Mouse (Mus musculus) limb, embryonic 12.5 days (tissue): ENCODE data around the gene Map2k6. TPM values are rescaled to one million over a fixed set of nuclear protein-coding genes. Genes with fewer than 3 reads are reported as not detected.

Source experiments
- ATAC-seq: fragments of 200-750 bp; cut with Nextera tagmentation; 2 replicates; pipeline ENCODE4 v1.8.0; 2017; ENCODE audit warnings: low read depth, moderate TSS enrichment; ENCODE audit not compliant: insufficient number of reproducible peaks, insufficient read depth, low FRiP score, low TSS enrichment
- H3K27ac ChIP-seq: fragments of 300-500 bp; sonication (generic); 2 replicates; pipeline ENCODE4 v1.5.1; 2016; ENCODE audit warnings: mild to moderate bottlenecking, moderate library complexity
- H3K27me3 ChIP-seq: fragments of 300-500 bp; sonication (generic); 2 replicates; pipeline ENCODE4 v1.6.1; 2016; ENCODE audit warnings: mild to moderate bottlenecking, moderate library complexity
- H3K36me3 ChIP-seq: fragments of 300-500 bp; sonication (generic); 2 replicates; pipeline ENCODE4 v1.6.1; 2016; ENCODE audit warnings: mild to moderate bottlenecking, moderate library complexity
- H3K4me1 ChIP-seq: fragments of 300-500 bp; sonication (generic); replicated peaks from 2 replicates; pipeline ENCODE4 v1.6.1; 2016
- H3K4me2 ChIP-seq: fragments of 300-500 bp; sonication (generic); 2 replicates; pipeline ENCODE4 v1.6.1; 2016; ENCODE audit warnings: mild to moderate bottlenecking, moderate library complexity
- H3K4me3 ChIP-seq: fragments of 300-500 bp; sonication (generic); replicated peaks from 2 replicates; pipeline ENCODE4 v1.5.1; 2016; ENCODE audit warnings: mild to moderate bottlenecking
- H3K9ac ChIP-seq: fragments of 300-500 bp; sonication (generic); replicated peaks from 2 replicates; pipeline ENCODE4 v1.6.1; 2016; ENCODE audit warnings: mild to moderate bottlenecking, moderate library complexity
- H3K9me3 ChIP-seq: fragments of 300-500 bp; sonication (generic); 2 replicates; pipeline ENCODE4 v1.6.1; 2016; ENCODE audit warnings: mild to moderate bottlenecking, moderate library complexity
- WGBS: fragments of 180-500 bp; shearing (Covaris S2); methylation state at CpG from one replicate; pipeline ENCODE4 v1.1.7; 2016; 5-methylcytosine and 5-hydroxymethylcytosine counted together
- polyA plus RNA-seq: library from polyadenylated mRNA; unstranded; fragments of >200 nt; fragmentation: Nextera tagmentation; extraction: Ambion mirVana; gene quantifications from 2 replicates; pipeline ENCODE4 v1.2.1, GENCODE M21; 2016

Gene Map2k6
- polyA plus RNA-seq, 1 experiment from 2014 or later, result 49.2 TPM

DNA sequence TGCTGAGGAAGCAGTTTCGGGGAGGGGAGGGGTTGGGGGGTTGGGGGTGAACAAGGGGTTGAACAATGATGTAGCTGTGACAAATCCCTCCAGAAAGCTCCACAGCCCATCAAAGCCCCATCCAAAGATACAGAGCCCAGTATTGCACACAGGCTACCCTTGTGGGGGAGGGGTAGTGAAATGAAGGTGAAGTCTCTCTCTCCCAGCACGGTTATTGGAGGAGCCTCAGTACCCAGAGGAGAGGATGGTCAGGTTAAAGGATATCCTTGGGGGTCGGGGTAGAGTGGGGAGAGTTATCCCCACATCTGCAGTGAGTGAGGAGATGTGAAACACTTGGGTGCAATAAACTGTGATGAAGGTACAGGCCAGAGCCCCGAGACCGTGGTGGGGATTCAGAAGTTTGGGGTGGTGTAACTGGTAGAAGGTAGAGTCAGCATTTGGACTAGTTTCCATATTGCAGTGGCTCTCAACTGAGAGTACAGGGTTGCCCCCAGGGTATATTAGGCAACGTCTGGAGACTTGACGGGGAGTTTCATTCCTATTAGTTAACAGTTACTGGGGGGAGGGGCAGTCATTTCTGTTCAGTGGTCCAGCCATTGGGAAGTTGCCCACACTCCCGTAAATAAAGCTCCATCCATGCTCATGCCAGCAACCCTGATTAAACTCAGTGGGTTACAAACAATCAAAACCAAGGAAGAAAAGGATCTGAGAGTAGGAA is 37.1 kb downstream of the Map2k6 start:
- Histone ChIP-seq H3K4me3 (no peak overlapping the region), H3K9me3 (0 out of 2 replicates have a peak, but pooled peaks cover 2% of the 10 kb centered on the region), H3K27ac (0 out of 2 replicates have a peak overlapping the region, but pooled peaks have one; percentile 12), H3K4me2 (no peak overlapping the region), H3K9ac (no peak overlapping the region), H3K4me1 (peaks cover 35% of the 10 kb centered on the region), H3K36me3 (peaks cover 22% of the 10 kb centered on the region), H3K27me3 (no peaks in the 10 kb centered on the region)
- WGBS, result 46% methylated on average over 8 of the region's 8 CpGs
- ATAC-seq, result no peak

DNA sequence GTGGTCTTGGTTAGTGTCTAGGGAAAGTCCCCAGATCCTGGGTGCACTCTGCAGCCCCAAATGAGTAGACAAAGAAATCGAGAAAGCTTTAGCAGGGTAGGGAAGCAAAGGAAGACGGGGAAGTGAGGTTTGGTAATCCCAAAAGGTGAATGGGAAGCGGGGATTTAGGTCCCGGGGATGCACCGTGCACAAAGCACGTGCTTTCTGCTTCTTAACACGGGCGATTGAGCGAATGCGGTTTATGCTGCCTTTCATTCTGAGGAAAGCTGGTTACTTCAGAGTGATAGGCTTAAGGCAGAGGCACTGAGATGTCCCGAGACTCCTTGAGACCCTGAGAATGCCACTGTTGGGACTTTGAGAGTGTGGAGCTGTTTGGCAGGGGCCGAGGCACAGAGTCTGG is 38.1 kb downstream of the Map2k6 start:
- Histone ChIP-seq H3K27me3 (no peaks in the 10 kb centered on the region), H3K4me1 (peaks cover 33% of the 10 kb centered on the region), H3K27ac (0 out of 2 replicates have a peak overlapping the region, but pooled peaks have one; percentile 18), H3K9ac (no peak overlapping the region), H3K9me3 (0 out of 2 replicates have a peak, but pooled peaks cover 2% of the 10 kb centered on the region), H3K36me3 (peaks cover 22% of the 10 kb centered on the region), H3K4me2 (no peak overlapping the region), H3K4me3 (no peak overlapping the region)
- ATAC-seq, result no peak
- 77% methylated on average over 12 of the region's 12 CpGs for WGBS

DNA sequence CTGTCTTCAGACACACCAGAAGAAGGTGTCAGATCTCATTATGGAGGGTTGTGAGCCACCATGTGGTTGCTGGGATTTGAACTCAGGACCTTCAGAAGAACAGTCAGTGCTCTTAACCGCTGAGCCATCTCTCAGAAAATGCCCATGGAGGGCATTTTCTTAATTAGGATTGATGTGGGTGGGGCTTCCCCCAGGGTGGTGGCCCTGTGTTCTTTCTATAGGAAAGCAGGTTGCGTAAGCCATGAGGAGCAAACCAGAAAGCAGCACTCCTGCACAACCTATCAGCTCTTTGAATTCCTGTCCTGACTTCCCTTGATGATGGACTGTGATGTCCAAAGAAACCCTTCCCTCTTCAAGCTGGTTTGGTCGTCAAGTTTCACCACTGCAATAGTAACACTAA is 39.2 kb downstream of the Map2k6 start:
- Histone ChIP-seq H3K27me3 (no peaks in the 10 kb centered on the region), H3K4me2 (no peak overlapping the region), H3K4me3 (no peak overlapping the region), H3K9me3 (0 out of 2 replicates have a peak, but pooled peaks cover 2% of the 10 kb centered on the region), H3K36me3 (peaks cover 22% of the 10 kb centered on the region), H3K4me1 (peaks cover 33% of the 10 kb centered on the region), H3K27ac (no peak overlapping the region), H3K9ac (no peak overlapping the region)
- ATAC-seq, result no peak
- WGBS, result 94% methylated on average over 3 of the region's 3 CpGs

DNA sequence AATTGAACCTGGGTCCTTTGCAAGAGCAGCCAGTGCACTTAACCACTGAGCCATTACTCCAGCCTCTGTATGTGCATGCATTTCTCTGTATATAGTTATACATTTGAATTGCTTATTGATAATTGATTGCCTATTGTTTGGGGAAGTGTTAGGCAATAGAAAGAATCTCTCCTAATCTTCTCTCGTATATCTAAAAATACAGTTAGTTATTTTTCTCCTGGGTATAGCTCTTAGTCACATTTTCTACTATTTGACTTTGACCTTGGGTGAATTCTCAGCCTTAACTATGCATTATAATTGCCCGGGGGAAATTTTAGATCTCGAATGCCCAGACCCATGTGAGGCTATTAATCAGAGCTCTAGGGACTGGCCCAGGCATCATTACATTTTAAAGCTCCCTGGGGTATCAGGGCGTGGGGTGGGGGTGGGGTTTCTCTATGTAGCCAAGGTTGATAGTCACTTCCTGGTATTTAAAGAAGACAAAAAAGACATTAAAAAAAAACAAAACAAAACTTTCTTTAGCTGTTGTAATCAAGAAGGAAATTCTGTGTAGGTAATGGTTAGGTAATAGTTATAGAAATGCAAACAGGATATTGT is 39.9 kb downstream of the Map2k6 start:
- H3K27me3 ChIP-seq, result no peaks in the 10 kb centered on the region
- no peak overlapping the region for H3K4me3 ChIP-seq
- H3K4me2 ChIP-seq, result no peak overlapping the region
- no peak for ATAC-seq
- H3K36me3 ChIP-seq, result peaks cover 22% of the 10 kb centered on the region
- H3K4me1 ChIP-seq, result peaks cover 33% of the 10 kb centered on the region
- H3K9me3 ChIP-seq, result 0 out of 2 replicates have a peak, but pooled peaks cover 2% of the 10 kb centered on the region
- H3K9ac ChIP-seq, result no peak overlapping the region
- WGBS, result 31% methylated on average over 4 of the region's 4 CpGs
- no peak overlapping the region for H3K27ac ChIP-seq

GRCm38 (mm10) chr11:110439354-110439753 is 40.4 kb downstream of the Map2k6 start:
- no peak for ATAC-seq
- Histone ChIP-seq H3K4me1 (peaks cover 33% of the 10 kb centered on the region), H3K9me3 (0 out of 2 replicates have a peak, but pooled peaks cover 2% of the 10 kb centered on the region), H3K27ac (no peak overlapping the region), H3K9ac (no peak overlapping the region), H3K36me3 (peaks cover 22% of the 10 kb centered on the region), H3K4me2 (no peak overlapping the region), H3K27me3 (no peaks in the 10 kb centered on the region), H3K4me3 (no peak overlapping the region)
- 42% methylated on average over 7 of the region's 7 CpGs for WGBS

DNA sequence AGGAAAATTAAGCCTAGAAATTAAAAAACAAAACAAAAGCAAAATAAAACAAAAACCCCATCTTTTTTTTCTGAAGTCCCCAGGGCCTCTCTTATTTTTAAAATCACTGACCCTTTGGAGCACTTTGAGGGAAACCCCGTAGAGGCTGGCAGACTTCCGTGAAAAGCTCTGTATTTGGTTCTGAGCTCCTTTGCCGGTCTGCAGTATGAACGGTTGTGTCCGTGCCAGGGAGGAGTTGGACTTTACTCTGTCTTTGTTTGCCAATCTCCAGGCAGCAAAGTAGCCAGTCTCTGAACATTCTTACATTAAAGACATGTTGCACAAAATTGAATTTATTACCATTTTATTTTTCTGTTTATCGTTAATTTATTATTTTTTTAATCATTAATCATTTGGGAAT is 45.7 kb downstream of the Map2k6 start:
- Histone ChIP-seq H3K27ac (no peak overlapping the region), H3K9me3 (0 out of 2 replicates have a peak, but pooled peaks cover 2% of the 10 kb centered on the region), H3K36me3 (peaks cover 2% of the 10 kb centered on the region; the same call in 1 of the 2 replicates), H3K27me3 (no peaks in the 10 kb centered on the region), H3K9ac (no peak overlapping the region), H3K4me1 (peaks cover 23% of the 10 kb centered on the region), H3K4me2 (no peak overlapping the region), H3K4me3 (no peak overlapping the region)
- 86% methylated on average over 6 of the region's 6 CpGs for WGBS
- ATAC-seq, result no peak

GRCm38 (mm10) chr11:110448131-110448725 is 49.3 kb downstream of the Map2k6 start:
- Histone ChIP-seq H3K4me2 (peak overlapping the region; percentile 52), H3K27me3 (no peaks in the 10 kb centered on the region), H3K36me3 (no peaks in the 10 kb centered on the region), H3K4me1 (peaks cover 49% of the 10 kb centered on the region), H3K9me3 (no peaks in the 10 kb centered on the region), H3K27ac (peak overlapping the region; percentile 59; the same call in 1 of the 2 replicates), H3K4me3 (peak overlapping the region; percentile 25; the same call in 1 of the 2 replicates), H3K9ac (peak overlapping the region; percentile 13; the same call in 1 of the 2 replicates)
- no peak for ATAC-seq
- 10% methylated on average over 7 of the region's 7 CpGs for WGBS

- Histone ChIP-seq H3K27ac (0 out of 2 replicates have a peak overlapping the region, but pooled peaks have one; percentile 59), H3K4me3 (peak overlapping the region; percentile 25), H3K9ac (peak overlapping the region; percentile 13; the same call in 1 of the 2 replicates), H3K27me3 (no peaks in the 10 kb centered on the region), H3K4me1 (peaks cover 49% of the 10 kb centered on the region), H3K36me3 (peaks cover 5% of the 10 kb centered on the region; the same call in 1 of the 2 replicates), H3K9me3 (no peaks in the 10 kb centered on the region), H3K4me2 (peak overlapping the region; percentile 52)
- no peak for ATAC-seq
- 5% methylated on average over 12 of the region's 12 CpGs for WGBS
These were observed 49.8 kb downstream of the Map2k6 start for GRCm38 (mm10) chr11:110448726-110449161.

DNA sequence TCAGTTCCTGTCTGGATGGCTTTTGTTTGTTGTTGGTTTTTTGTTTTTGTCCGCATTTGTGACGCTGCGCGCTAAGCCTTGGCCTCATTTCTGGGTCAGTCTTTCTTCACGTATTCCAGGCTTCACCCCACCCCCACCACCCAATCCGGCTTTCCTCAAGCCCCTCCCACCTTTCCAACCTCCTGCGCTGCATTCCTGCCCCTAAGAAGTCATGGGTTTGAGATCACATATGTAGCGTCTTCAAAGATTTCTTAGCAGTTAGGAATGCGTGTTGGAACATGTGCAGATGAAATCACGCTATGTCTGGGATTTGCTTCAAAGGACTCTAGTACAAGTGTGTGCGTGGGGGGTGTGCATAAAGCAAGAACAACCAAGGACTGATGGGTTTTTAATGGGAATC is 50.3 kb downstream of the Map2k6 start:
- H3K27ac ChIP-seq, result no peak overlapping the region
- WGBS, result 7% methylated on average over 11 of the region's 11 CpGs

GRCm38 (mm10) chr11:110450091-110450757 is 51.3 kb downstream of the Map2k6 start:
- WGBS, result 56% methylated on average over 15 of the region's 15 CpGs
- Histone ChIP-seq H3K9me3 (no peaks in the 10 kb centered on the region), H3K27ac (peak overlapping the region; percentile 50; the same call in 1 of the 2 replicates), H3K9ac (no peak overlapping the region), H3K4me3 (no peak overlapping the region), H3K4me1 (peaks cover 55% of the 10 kb centered on the region), H3K27me3 (no peaks in the 10 kb centered on the region), H3K36me3 (peaks cover 5% of the 10 kb centered on the region; the same call in 1 of the 2 replicates), H3K4me2 (peak overlapping the region; percentile 4; the same call in 1 of the 2 replicates)
- ATAC-seq, result no peak

More for the DNA sequence above, 50.3 kb downstream of the Map2k6 start:
- no peak for ATAC-seq
- Histone ChIP-seq H3K4me1 (peaks cover 49% of the 10 kb centered on the region), H3K9ac (no peak overlapping the region), H3K27me3 (no peaks in the 10 kb centered on the region), H3K9me3 (no peaks in the 10 kb centered on the region), H3K4me2 (peak overlapping the region; percentile 52), H3K36me3 (peaks cover 5% of the 10 kb centered on the region; the same call in 1 of the 2 replicates), H3K4me3 (peak overlapping the region; percentile 25)
